Mouse (Mus musculus) hindbrain, embryonic 10.5 days (tissue): ENCODE results near the gene Agpat4. TPM values are rescaled to one million over a fixed set of nuclear protein-coding genes. Genes with fewer than 3 reads are reported as not detected.
A peak's percentile ranks its signal among the peaks of the same experiment; 100 is the strongest.

Experiments
- DNase-seq: peaks from one replicate; pipeline ENCODE4 v3.0.0-alpha.2; 2017; ENCODE audit warnings: low spot score
- H3K27ac ChIP-seq: fragments of 300-500 bp; sonication (generic); 2 replicates; pipeline ENCODE4 v1.5.1; 2016; ENCODE audit warnings: mild to moderate bottlenecking, moderate library complexity
- H3K27me3 ChIP-seq: fragments of 300-500 bp; sonication (generic); 2 replicates; pipeline ENCODE4 v1.6.1; 2016; ENCODE audit warnings: mild to moderate bottlenecking; ENCODE audit not compliant: poor library complexity, insufficient read depth, severe bottlenecking
- H3K36me3 ChIP-seq: fragments of 300-500 bp; sonication (generic); 2 replicates; pipeline ENCODE4 v1.6.1; 2016; ENCODE audit warnings: mild to moderate bottlenecking, moderate library complexity
- H3K4me1 ChIP-seq: fragments of 300-500 bp; sonication (generic); replicated peaks from 2 replicates; pipeline ENCODE4 v1.6.1; 2016; ENCODE audit warnings: mild to moderate bottlenecking
- H3K4me3 ChIP-seq: fragments of 300-500 bp; sonication (generic); 2 replicates; pipeline ENCODE4 v1.5.1; 2016; ENCODE audit warnings: mild to moderate bottlenecking, moderate library complexity
- H3K9me3 ChIP-seq: fragments of 300-500 bp; sonication (generic); 2 replicates; pipeline ENCODE4 v1.6.1; 2016; ENCODE audit warnings: mild to moderate bottlenecking, moderate library complexity
- WGBS: fragments of 180-500 bp; shearing (Covaris S2); methylation state at CpG from one replicate; pipeline ENCODE4 v1.1.7; 2016; 5-methylcytosine and 5-hydroxymethylcytosine counted together
- polyA plus RNA-seq: library from polyadenylated mRNA; unstranded; fragments of >200 nt; fragmentation: Nextera tagmentation; extraction: Ambion mirVana; gene quantifications from 2 replicates; pipeline ENCODE4 v1.2.1, GENCODE M21; 2016

Gene Agpat4
- polyA plus RNA-seq, result 44.4 and 47.0 TPM in 2 replicates

GRCm38 (mm10) chr17:12118561-12118925 is at the start of gene Agpat4:
Gene Agpat4, plus strand, starts transcription at chr17:12118704.
- under 1% methylated on average over 13 of the region's 13 CpGs for WGBS
- H3K27me3 ChIP-seq, result no peaks in the 10 kb centered on the region
- peaks cover 4% of the 10 kb centered on the region; the same call in 1 of the 2 replicates for H3K36me3 ChIP-seq
- peak within 1 kb of the TSS; percentile 72 for H3K4me3 ChIP-seq
- no peak for DNase-seq
- peaks cover 27% of the 10 kb centered on the region for H3K4me1 ChIP-seq
- no peaks in the 10 kb centered on the region for H3K9me3 ChIP-seq
- H3K27ac ChIP-seq, result peak within 1 kb of the TSS; percentile 97

GRCm38 (mm10) chr17:12076816-12077215 is 41.7 kb upstream of the Agpat4 start:
- H3K27ac ChIP-seq, result no peak overlapping the region
- 0 out of 2 replicates have a peak, but pooled peaks cover 3% of the 10 kb centered on the region for H3K9me3 ChIP-seq
- H3K4me3 ChIP-seq, result no peak overlapping the region
- H3K4me1 ChIP-seq, result 0 out of 2 replicates have a peak, but pooled peaks cover 8% of the 10 kb centered on the region
- DNase-seq, result peak; percentile 11
- H3K36me3 ChIP-seq, result no peaks in the 10 kb centered on the region
- 38% methylated on average over 2 of the region's 2 CpGs for WGBS
- H3K27me3 ChIP-seq, result no peaks in the 10 kb centered on the region

- WGBS, result 54% methylated on average over 20 of the region's 20 CpGs
- no peaks in the 10 kb centered on the region for H3K36me3 ChIP-seq
These were observed 37.6 kb upstream of the Agpat4 start for GRCm38 (mm10) chr17:12080656-12081495.

GRCm38 (mm10) chr17:12082201-12082600 is 36.3 kb upstream of the Agpat4 start:
- no peak for DNase-seq
- Histone ChIP-seq H3K27ac (no peak overlapping the region), H3K4me1 (0 out of 2 replicates have a peak, but pooled peaks cover 2% of the 10 kb centered on the region), H3K9me3 (no peaks in the 10 kb centered on the region), H3K27me3 (no peaks in the 10 kb centered on the region), H3K36me3 (no peaks in the 10 kb centered on the region), H3K4me3 (no peak overlapping the region)
- WGBS, result 89% methylated on average over 5 of the region's 5 CpGs

More at GRCm38 (mm10) chr17:12080656-12081495, 37.6 kb upstream of the Agpat4 start:
- Histone ChIP-seq H3K27ac (no peak overlapping the region), H3K4me1 (0 out of 2 replicates have a peak, but pooled peaks cover 8% of the 10 kb centered on the region), H3K4me3 (no peak overlapping the region), H3K9me3 (no peaks in the 10 kb centered on the region), H3K27me3 (no peaks in the 10 kb centered on the region)
- DNase-seq, result no peak

- H3K27me3 ChIP-seq, result no peaks in the 10 kb centered on the region
- H3K36me3 ChIP-seq, result no peaks in the 10 kb centered on the region
- no peak overlapping the region for H3K4me3 ChIP-seq
- WGBS, result 70% methylated on average over 5 of the region's 5 CpGs
- no peak overlapping the region for H3K27ac ChIP-seq
- no peak for DNase-seq
- H3K4me1 ChIP-seq, result peaks cover 4% of the 10 kb centered on the region; the same call in 1 of the 2 replicates
- no peaks in the 10 kb centered on the region for H3K9me3 ChIP-seq
These were observed 28.1 kb upstream of the Agpat4 start for GRCm38 (mm10) chr17:12090261-12090927.

GRCm38 (mm10) chr17:12092901-12093564 is 25.5 kb upstream of the Agpat4 start:
- H3K4me1 ChIP-seq, result peaks cover 4% of the 10 kb centered on the region; the same call in 1 of the 2 replicates
- no peaks in the 10 kb centered on the region for H3K27me3 ChIP-seq
- 78% methylated on average over 6 of the region's 6 CpGs for WGBS
- H3K4me3 ChIP-seq, result no peak overlapping the region
- H3K9me3 ChIP-seq, result no peaks in the 10 kb centered on the region
- no peak overlapping the region for H3K27ac ChIP-seq
- DNase-seq, result no peak
- no peaks in the 10 kb centered on the region for H3K36me3 ChIP-seq

GRCm38 (mm10) chr17:12094016-12094415 is 24.5 kb upstream of the Agpat4 start:
- Histone ChIP-seq H3K27ac (no peak overlapping the region), H3K4me3 (no peak overlapping the region), H3K9me3 (no peaks in the 10 kb centered on the region), H3K36me3 (no peaks in the 10 kb centered on the region), H3K4me1 (peaks cover 4% of the 10 kb centered on the region; the same call in 1 of the 2 replicates), H3K27me3 (no peaks in the 10 kb centered on the region)
- DNase-seq, result no peak
- WGBS, result 91% methylated on average over 1 of the region's 1 CpGs

GRCm38 (mm10) chr17:12094827-12095590 is 23.5 kb upstream of the Agpat4 start:
- Histone ChIP-seq H3K36me3 (no peaks in the 10 kb centered on the region), H3K27me3 (no peaks in the 10 kb centered on the region), H3K27ac (no peak overlapping the region), H3K4me3 (no peak overlapping the region), H3K9me3 (0 out of 2 replicates have a peak, but pooled peaks cover 3% of the 10 kb centered on the region), H3K4me1 (peaks cover 2% of the 10 kb centered on the region; the same call in 1 of the 2 replicates)
- 84% methylated on average over 9 of the region's 9 CpGs for WGBS
- no peak for DNase-seq

GRCm38 (mm10) chr17:12099415-12099814 is 19.1 kb upstream of the Agpat4 start:
- Histone ChIP-seq H3K27me3 (no peaks in the 10 kb centered on the region), H3K36me3 (no peaks in the 10 kb centered on the region), H3K27ac (no peak overlapping the region), H3K9me3 (peaks cover 10% of the 10 kb centered on the region; the same call in 1 of the 2 replicates), H3K4me3 (no peak overlapping the region), H3K4me1 (no peaks in the 10 kb centered on the region)
- DNase-seq, result no peak

- Histone ChIP-seq H3K27ac (no peak overlapping the region), H3K4me3 (no peak overlapping the region), H3K4me1 (no peaks in the 10 kb centered on the region), H3K36me3 (no peaks in the 10 kb centered on the region), H3K9me3 (peaks cover 10% of the 10 kb centered on the region; the same call in 1 of the 2 replicates), H3K27me3 (no peaks in the 10 kb centered on the region)
- 95% methylated on average over 10 of the region's 10 CpGs for WGBS
- DNase-seq, result no peak
These were observed 16.2 kb upstream of the Agpat4 start for GRCm38 (mm10) chr17:12102326-12102725.

- peaks cover 10% of the 10 kb centered on the region; the same call in 1 of the 2 replicates for H3K9me3 ChIP-seq
- H3K27me3 ChIP-seq, result no peaks in the 10 kb centered on the region
- no peak overlapping the region for H3K27ac ChIP-seq
- no peaks in the 10 kb centered on the region for H3K4me1 ChIP-seq
- DNase-seq, result no peak
- H3K4me3 ChIP-seq, result no peak overlapping the region
- H3K36me3 ChIP-seq, result no peaks in the 10 kb centered on the region
- whole genome bisulfite sequencing, result 80% methylated on average over 6 of the region's 6 CpGs
These were observed 14.7 kb upstream of the Agpat4 start for GRCm38 (mm10) chr17:12103781-12104180.

- Histone ChIP-seq H3K4me3 (no peak overlapping the region), H3K9me3 (peaks cover 10% of the 10 kb centered on the region; the same call in 1 of the 2 replicates), H3K27ac (no peak overlapping the region), H3K4me1 (no peaks in the 10 kb centered on the region), H3K36me3 (no peaks in the 10 kb centered on the region), H3K27me3 (no peaks in the 10 kb centered on the region)
- 88% methylated on average over 7 of the region's 7 CpGs for WGBS
- no peak for DNase-seq
These were observed 14.3 kb upstream of the Agpat4 start for GRCm38 (mm10) chr17:12104245-12104644.
